Comparison of ENCODE assay signal across 19 mouse cellular contexts in genomic region chr8:88630225-88630624, GRCm38 (mm10). TPM values are rescaled to one million over a fixed set of nuclear protein-coding genes. Genes with fewer than 3 reads are reported as not detected.
DNase-seq lines count a peak whose midpoint lies in the region; TF ChIP-seq lines count a peak whose summit lies in the region.
"Had no signal": no experiment of that assay in that cellular context is flagged by ENCODE, and none has a peak within 500 bp of the region (broad histone marks: within the 10 kb centered on the region; RNA-seq: fewer than 3 reads in every experiment).

No protein-coding gene starts in this region.

- no peak overlapping the region for H3K4me3 ChIP-seq in gastrocnemius, adult 2 months
- no peak overlapping the region for H3K4me3 ChIP-seq in kidney, adult 2 months (ENCODE audit: insufficient read depth, low read depth, low read length)
- no peak overlapping the region for H3K4me3 ChIP-seq in brown adipose tissue, adult 24 weeks (ENCODE audit: insufficient read depth, low read depth, low read length)
- H3K4me3 ChIP-seq: embryonic facial prominence, embryonic 13.5 days; hindbrain, embryonic 12.5 days; limb, embryonic 13.5 days; liver, embryonic 13.5 days; lung, embryonic 15.5 days; megakaryocyte, embryonic 14.5 days; midbrain, embryonic 15.5 days; neural tube, embryonic 15.5 days had no signal

- intact Hi-C loops in gastrocnemius, adult 2 months (cut with DNase I) = no loop called here
- intact Hi-C loops in gastrocnemius, postnatal 36 days (cut with DNase I) = no loop called here

- TF ChIP-seq POLR2A in kidney, adult 2 months (IDR thresholded peaks at IDR 0.05; ENCODE audit: low read depth, low read length) = no peak

- peak; percentile 47 for DNase-seq in gastrocnemius, adult 2 months
- no peak for DNase-seq in gastrocnemius, postnatal 36 days
- DNase-seq in kidney, adult 2 months = peak; percentile 72
- no peak for DNase-seq in kidney, postnatal 4 days
- DNase-seq in lung, postnatal 36 days = peak; percentile 48
- no peak for DNase-seq in adrenal gland, adult 8-10 months
- DNase-seq: cerebellum, postnatal 10 days; layer of hippocampus, postnatal 36 days; liver, embryonic 13.5 days; spleen, adult 18-20 months; thymus, postnatal 36 days had no signal

- peak overlapping the region; percentile 28; the same call in 1 of the 2 replicates for H3K27ac ChIP-seq in gastrocnemius, adult 2 months
- H3K27ac ChIP-seq in kidney, adult 2 months (ENCODE audit: insufficient read depth, low read depth, low read length) = peak overlapping the region; percentile 28
- peak overlapping the region; percentile 51; the same call in 1 of the 2 replicates for H3K27ac ChIP-seq in brown adipose tissue, adult 24 weeks (replicated peaks; ENCODE audit: low read depth, low read length)
- H3K27ac ChIP-seq: embryonic facial prominence, embryonic 13.5 days; hindbrain, embryonic 12.5 days; limb, embryonic 13.5 days; liver, embryonic 13.5 days; lung, embryonic 15.5 days; midbrain, embryonic 15.5 days; neural tube, embryonic 15.5 days had no signal

- H3K36me3 ChIP-seq in kidney, adult 2 months (ENCODE audit: control insufficient read depth, insufficient read depth, low read length) = no peaks in the 10 kb centered on the region
- H3K36me3 ChIP-seq: embryonic facial prominence, embryonic 13.5 days; hindbrain, embryonic 12.5 days; limb, embryonic 13.5 days; liver, embryonic 13.5 days; lung, embryonic 15.5 days; midbrain, embryonic 15.5 days; neural tube, embryonic 15.5 days had no signal

- no peak for TF ChIP-seq CTCF in gastrocnemius, adult 2 months (IDR thresholded peaks at IDR 0.05)
- TF ChIP-seq CTCF in kidney, adult 2 months (conservative IDR thresholded peaks at IDR 0.05; ENCODE audit: insufficient read depth, insufficient read length, low read depth, low read length) = no peak

- 0 out of 2 replicates have a peak, but pooled peaks cover 7% of the 10 kb centered on the region for H3K4me1 ChIP-seq in kidney, adult 2 months (ENCODE audit: control insufficient read depth, insufficient read depth, low read length)
- peaks cover 31% of the 10 kb centered on the region for H3K4me1 ChIP-seq in brown adipose tissue, adult 24 weeks (ENCODE audit: control insufficient read depth, insufficient read depth, insufficient read length, low read length)

- WGBS in kidney, adult 2 months = 61% methylated on average over 4 of the region's 4 CpGs

- H3K27me3 ChIP-seq in kidney, adult 2 months (replicated peaks; ENCODE audit: control insufficient read depth, insufficient read depth, low read length) = no peaks in the 10 kb centered on the region

RNA-seq across cellular contexts. Expression of gene Snx20, which starts 5.7 kb away (rescaled TPM):
- total RNA-seq in gastrocnemius, adult 2 months (2021) = under 1 TPM in 1 of 2 experiments, not detected in 1; 0.28 TPM
- total RNA-seq in gastrocnemius, postnatal 36 days (2021) = under 1 TPM; 0.37 to 0.43 TPM
- 1.8 and 2.0 TPM in 2 replicates for polyA plus RNA-seq in kidney, adult 2 months (2012; rRNA removed)
- 1.2 and 1.9 TPM in 2 replicates for polyA plus RNA-seq in brown adipose tissue, adult 24 weeks (2012; ENCODE audit: insufficient read depth, insufficient read length, missing spikeins)
- 1 to 10 TPM; 1.2 to 3.0 (median 2.4) TPM for total RNA-seq in adrenal gland, adult 8-10 months (2022)

RNA-seq across cellular contexts. Expression of gene Nod2, which starts 16.9 kb away (rescaled TPM):
- under 1 TPM; 0.31 to 0.53 TPM for total RNA-seq in gastrocnemius, adult 2 months (2021)
- total RNA-seq in gastrocnemius, postnatal 36 days (2021) = under 1 TPM; 0.25 to 0.36 TPM
- 1.4 and 1.7 TPM in 2 replicates for polyA plus RNA-seq in kidney, adult 2 months (2012; rRNA removed)
- 0.24 and 0.58 TPM in 2 replicates for polyA plus RNA-seq in brown adipose tissue, adult 24 weeks (2012; ENCODE audit: insufficient read depth, insufficient read length, missing spikeins)
- 1 to 10 TPM; 1.0 to 2.1 (median 1.4) TPM for total RNA-seq in adrenal gland, adult 8-10 months (2022)

Comparison
In these comparisons a context has a peak if more than half of its experiments do, and no peak if none do; other contexts are left out.
1. DNase-seq: peak in gastrocnemius, adult 2 months (single experiment), kidney, adult 2 months (single experiment) and lung, postnatal 36 days (single experiment); none in gastrocnemius, postnatal 36 days (0 of 2), kidney, postnatal 4 days (0 of 2) and adrenal gland, adult 8-10 months (single experiment).
2. Peak in every context shown above with its lines, with median percentiles within 50 percentile points of each other: H3K27ac ChIP-seq.